Mouse (Mus musculus) thymus, postnatal 25 days (tissue): ENCODE data around the gene Fcgr4.
"Not testable (repeated sequence)": the region's sequence is repeated elsewhere in the genome, so short reads cannot be mapped to it uniquely, and the experiment has no call there.

ENCODE experiments used
- DNase-seq: peaks from one replicate; pipeline ENCODE4 v3.0.0; 2022

Gene Fcgr4

DNA sequence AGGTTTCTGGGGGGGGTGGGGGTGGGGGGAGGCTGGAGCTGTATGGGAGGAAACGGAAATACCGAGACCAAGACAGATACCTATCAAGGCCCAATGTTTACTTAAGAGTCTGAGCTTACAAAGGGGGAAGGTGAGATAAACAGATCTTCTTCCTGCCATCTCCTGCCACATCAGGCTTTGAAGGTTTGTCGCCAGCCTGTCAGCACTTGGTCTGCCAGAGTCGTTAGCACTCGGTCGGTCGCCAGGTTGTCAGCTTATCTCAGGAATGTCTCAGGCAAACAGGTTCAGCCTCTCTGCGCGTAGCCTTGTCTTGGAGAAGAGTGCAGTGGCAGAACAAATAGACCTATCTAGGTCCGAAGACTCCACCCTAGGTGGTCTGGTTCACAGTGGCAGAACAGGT, 41.7 kb downstream of the Fcgr4 start:
- DNase-seq: no peak

DNA sequence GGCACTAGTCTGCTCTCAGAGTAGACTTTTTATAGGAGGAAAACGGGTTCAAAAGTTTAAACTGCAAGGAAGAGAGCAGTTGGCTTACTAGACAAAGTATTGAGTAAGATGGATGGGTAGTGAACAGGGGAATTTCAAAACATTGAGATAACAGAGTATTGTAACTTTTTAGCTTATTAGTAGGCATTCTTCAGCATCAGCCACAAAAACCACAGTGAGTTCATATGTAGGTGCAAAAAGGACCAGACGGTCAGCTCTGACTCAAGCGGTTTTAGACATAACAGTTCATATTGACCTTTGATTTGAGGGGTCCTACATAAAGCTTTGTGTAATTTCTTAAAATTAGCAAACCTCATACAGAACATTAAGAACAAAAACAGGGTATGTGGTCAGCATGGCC, 42.8 kb downstream of the Fcgr4 start:
- no peak for DNase-seq

DNA sequence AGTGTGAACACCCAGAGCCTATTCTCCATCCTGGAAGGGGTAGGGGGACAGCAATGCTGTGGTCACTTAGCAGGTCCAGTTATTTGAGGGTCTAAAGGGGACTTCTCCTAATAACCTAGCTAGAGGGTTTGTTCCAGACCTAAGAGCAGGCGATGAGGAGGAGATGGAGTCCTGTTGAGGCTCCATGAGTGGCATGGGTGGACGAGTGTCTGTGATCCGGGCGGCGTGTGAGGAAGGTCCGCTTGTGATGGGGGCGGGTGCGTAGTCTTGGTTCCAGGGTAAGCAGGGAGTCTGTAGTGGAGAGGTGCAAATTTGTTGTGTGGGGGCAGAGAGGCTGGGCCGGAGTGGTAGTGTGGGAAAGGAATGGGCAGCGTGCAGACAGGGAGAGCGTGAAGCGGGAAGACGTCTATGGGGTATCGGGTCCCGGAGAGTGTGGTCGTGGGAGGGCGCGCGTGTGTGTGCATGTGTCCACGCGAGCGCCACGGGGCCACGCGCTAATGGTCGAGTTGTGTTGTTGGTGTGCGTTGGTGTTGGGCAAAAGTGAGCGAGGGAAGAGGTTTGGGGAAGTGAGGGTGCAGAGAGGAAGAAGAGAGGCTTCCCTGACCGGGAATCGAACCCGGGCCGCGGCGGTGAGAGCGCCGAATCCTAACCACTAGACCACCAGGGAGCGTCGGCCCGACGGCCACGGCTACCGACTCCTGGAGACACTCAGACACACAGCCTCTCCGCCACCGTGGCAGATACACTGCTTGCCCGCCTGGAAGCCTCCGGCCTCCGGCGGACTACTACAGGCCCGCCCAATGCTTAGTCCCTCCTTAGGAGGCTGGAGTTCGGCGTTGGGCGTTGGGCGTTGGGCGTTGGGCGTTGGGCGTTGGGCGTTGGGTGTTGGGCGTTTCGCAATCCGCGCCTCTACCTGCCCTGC, 45.1 kb downstream of the Fcgr4 start:
- DNase-seq: peak; percentile 33

DNA sequence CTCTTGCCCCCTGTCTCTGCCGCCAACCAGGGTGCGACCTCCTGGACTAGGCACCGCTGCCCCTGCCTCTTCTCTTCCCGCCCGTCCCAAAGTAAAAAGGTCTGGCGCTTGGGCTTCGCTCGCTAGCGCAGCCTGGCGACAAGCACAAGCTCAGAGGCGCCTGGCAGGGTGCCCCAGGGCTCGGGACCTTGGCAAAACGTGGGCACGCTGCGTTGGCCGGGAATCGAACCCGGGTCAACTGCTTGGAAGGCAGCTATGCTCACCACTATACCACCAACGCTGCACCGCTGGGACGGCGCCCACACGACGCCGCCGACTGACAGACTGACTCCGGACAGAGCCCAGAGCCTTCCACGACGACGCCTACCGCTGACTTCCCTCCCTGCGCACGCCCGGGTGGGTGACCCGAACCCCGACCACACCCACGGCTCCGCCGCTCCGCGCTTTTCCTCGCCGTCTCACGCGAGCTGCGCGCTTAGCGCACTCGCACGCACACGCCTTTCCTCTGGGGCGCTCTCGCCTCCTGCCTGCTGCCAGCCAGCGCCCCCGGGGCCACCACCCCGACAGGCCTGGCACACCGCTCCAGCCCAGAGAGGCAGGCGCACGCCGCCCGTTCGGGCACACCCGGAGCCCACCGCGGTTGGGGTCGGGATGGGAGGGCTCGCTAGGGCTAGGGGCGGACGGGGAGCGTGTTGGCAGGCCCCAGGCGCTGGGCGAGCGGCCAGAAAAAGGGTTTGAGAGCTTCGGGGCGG, 45.9 kb downstream of the Fcgr4 start, which contains the start of gene Fcgr3:
TSS of gene Fcgr3 (minus strand) at position 445 of the 752 bp plus-strand sequence.
- peak; percentile 75 for DNase-seq

DNA sequence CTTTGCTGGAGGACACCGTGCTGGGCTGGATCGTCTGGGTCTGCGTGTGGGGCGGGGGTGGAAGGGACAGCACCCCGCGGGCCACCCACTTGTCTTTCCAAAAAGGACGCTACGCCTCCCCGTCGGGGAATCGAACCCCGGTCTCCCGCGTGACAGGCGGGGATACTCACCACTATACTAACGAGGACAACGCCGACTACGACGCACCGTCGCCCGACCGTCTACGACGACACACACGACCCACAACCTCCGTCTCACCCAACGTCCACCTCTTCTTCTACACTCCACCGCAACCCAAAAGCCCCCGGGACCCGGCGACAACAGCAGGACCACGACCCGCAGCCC, 46.5 kb downstream of the Fcgr4 start:
- DNase-seq: peak; percentile 65

DNA sequence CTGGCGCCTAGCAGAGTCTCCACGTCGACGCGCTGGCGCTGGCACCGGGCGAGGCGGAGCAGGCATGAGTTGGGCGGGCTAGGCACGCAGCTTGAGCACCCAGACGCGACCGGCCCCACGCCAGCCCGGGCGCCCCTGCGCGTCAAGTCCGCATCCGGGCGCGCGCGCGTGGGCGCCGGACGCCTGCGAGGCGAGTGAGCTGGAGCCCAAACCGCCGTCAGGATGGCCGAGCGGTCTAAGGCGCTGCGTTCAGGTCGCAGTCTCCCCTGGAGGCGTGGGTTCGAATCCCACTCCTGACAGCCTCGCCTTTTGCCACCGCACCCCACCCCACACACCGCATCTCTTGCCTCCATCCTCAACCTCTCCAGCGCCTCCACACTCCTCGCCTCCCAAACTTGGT, 47.0 kb downstream of the Fcgr4 start:
- peak; percentile 34 for DNase-seq

DNA sequence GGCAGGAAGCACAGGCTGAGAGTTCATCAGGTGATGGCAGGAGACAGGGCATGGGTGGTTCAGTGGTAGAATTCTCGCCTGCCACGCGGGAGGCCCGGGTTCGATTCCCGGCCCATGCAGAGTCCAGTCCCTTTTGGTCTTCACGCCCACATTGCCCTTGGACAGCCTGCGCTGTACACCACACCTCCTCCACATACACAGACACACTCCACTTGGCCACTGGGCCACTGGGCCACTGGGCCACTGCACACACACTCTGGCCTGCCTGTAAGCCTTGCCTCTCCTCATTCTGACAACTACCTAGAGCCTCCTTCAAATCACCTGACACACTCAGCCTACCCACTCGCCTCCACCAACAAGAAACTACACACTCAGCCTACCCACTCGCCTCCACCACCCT, 47.9 kb downstream of the Fcgr4 start:
- not testable (repeated sequence) for DNase-seq

DNA sequence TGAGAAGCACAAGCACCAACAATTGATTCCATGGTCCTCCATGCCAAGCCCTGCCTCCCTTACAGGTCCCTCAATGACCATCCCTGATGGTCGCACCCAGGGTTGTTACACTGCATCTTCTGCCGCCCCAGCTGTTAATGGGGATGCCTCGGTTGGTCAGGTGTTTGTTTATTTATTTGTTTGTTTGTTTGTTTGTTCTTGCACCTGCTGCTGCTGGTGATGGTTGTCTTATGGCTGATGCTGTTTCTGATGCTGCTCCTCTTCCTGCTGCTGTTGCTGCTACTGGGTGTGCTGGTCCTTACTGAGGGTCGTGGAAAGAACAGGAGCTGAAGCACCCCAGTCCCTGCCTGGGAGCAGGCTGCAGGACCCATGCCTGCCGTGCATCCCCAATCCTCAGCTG, 49.2 kb downstream of the Fcgr4 start:
- DNase-seq: not testable (repeated sequence)

DNA sequence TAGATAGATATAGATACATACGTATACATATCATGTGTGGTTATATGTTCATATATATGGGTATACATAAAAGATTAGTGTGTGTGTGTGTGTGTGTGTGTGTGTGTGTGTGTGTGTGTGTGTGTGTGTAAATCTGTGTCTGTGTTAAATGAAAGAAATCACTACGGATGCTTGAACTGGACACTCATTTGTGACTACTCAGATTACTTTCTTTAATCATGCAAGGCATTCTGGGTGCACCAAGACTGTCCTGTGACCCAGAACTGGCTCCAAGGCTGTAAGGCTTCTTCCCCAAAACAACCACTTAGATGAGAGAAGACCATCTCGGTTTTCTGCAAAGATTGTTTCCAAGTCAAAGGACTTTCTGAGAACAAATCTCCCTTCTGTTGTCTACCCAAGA, 50.8 kb downstream of the Fcgr4 start:
- not testable (repeated sequence) for DNase-seq

DNA sequence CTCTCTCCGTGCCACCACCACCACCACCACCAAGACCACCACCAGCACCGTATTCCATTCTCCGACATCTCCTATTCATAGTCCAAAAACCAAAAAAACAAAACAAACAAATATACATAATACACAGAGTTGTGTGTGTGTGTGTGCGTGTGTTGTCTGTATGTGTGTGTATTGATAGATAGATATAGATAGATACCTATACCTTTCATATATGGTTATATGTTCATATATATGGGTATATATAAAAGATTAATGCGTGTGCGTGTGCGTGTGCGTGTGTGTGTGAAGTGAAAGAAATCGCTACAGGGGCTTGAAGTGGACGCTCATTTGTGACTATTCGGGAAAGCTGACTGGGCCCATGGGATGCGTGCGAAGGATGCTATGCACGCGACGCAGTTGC, 52.2 kb downstream of the Fcgr4 start:
- DNase-seq: not testable (repeated sequence)

DNA sequence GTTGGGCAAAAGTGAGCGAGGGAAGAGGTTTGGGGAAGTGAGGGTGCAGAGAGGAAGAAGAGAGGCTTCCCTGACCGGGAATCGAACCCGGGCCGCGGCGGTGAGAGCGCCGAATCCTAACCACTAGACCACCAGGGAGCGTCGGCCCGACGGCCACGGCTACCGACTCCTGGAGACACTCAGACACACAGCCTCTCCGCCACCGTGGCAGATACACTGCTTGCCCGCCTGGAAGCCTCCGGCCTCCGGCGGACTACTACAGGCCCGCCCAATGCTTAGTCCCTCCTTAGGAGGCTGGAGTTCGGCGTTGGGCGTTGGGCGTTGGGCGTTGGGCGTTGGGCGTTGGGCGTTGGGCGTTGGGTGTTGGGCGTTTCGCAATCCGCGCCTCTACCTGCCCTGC, 53.0 kb downstream of the Fcgr4 start:
- not testable (repeated sequence) for DNase-seq

DNA sequence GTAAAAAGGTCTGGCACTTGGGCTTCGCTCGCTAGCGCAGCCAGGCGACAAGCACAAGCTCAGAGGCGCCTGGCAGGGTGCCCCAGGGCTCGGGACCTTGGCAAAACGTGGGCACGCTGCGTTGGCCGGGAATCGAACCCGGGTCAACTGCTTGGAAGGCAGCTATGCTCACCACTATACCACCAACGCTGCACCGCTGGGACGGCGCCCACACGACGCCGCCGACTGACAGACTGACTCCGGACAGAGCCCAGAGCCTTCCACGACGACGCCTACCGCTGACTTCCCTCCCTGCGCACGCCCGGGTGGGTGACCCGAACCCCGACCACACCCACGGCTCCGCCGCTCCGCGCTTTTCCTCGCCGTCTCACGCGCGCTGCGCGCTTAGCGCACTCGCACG, 53.5 kb downstream of the Fcgr4 start:
- not testable (repeated sequence) for DNase-seq

DNA sequence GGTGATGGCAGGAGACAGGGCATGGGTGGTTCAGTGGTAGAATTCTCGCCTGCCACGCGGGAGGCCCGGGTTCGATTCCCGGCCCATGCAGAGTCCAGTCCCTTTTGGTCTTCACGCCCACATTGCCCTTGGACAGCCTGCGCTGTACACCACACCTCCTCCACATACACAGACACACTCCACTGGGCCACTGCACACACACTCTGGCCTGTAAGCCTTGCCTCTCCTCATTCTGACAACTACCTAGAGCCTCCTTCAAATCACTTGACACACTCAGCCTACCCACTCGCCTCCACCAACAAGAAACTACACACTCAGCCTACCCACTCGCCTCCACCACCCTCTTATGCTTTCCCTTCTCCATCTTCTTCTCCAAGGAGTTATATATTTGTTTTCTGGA, 55.6 kb downstream of the Fcgr4 start:
- DNase-seq: not testable (repeated sequence)

DNA sequence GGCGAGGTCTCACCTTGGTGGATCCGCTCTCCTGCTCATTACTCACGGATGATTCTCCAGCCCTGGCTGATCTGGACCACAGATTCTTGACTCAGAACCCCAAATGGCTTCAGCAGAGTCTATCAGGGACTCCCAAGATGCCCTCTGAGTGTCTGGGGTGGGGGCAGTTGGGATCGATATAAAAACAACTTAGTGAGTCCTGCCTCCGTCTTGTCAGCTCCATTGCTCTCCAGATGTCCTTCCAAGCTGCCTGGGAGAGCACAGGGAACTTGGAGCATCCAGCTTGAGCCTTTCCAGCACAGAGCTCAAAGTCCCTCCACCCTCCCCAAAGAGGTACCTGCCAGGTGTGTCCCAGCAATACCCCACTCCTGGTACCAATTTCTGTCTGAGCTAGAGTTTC, 57.5 kb downstream of the Fcgr4 start:
- not testable (repeated sequence) for DNase-seq

DNA sequence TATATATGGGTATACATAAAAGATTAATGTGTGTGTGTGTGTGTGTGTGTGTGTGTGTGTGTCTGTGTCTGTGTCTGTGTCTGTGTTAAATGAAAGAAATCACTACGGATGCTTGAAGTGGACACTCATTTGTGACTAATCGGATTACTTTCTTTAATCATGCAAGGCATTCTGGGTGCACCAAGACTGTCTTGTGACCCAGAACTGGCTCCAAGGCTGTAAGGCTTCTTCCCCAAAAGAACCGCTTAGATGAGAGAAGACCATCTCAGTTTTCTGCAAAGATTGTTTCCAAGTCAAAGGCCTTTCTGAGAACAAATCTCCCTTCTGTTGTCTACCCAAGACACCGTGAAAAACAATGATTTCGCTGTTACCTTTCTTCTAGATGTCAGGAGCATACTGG, 58.5 kb downstream of the Fcgr4 start:
- DNase-seq: not testable (repeated sequence)

DNA sequence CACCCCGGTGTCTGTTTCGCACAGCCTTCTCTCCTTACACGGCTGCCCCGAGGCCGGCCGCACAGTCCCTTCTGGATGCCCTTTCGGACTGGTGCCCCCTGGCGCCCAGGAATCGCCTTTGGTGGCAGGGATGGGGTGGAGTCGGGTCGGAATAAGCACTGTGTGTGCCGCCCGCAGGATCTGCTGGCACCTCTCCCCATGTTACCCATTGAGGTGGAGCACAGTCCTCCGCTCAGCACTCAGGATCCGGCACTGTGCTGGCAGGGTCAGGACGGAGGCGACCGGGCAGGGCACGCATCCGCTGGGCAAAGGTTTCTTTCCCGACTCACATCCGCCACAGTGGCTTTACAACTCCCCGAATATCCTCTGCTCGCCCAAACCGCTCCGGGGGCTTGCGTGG, 59.2 kb downstream of the Fcgr4 start:
- DNase-seq: peak; percentile 28

DNA sequence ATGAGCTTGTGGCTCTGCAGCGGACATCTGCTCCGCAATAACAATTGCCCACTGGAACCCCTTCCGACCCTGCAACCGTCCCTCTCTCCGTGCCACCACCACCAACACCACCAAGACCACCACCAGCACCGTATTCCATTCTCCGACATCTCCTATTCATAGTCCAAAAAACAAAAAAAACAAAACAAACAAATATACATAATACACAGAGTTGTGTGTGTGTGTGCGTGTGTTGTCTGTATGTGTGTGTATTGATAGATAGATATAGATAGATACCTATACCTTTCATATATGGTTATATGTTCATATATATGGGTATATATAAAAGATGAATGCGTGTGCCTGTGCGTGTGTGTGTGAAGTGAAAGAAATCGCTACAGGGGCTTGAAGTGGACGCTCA, 59.7 kb downstream of the Fcgr4 start:
- not testable (repeated sequence) for DNase-seq

DNA sequence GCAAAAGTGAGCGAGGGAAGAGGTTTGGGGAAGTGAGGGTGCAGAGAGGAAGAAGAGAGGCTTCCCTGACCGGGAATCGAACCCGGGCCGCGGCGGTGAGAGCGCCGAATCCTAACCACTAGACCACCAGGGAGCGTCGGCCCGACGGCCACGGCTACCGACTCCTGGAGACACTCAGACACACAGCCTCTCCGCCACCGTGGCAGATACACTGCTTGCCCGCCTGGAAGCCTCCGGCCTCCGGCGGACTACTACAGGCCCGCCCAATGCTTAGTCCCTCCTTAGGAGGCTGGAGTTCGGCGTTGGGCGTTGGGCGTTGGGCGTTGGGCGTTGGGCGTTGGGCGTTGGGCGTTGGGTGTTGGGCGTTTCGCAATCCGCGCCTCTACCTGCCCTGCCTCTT, 60.6 kb downstream of the Fcgr4 start:
- DNase-seq: not testable (repeated sequence)
